Mouse (Mus musculus): ENCODE measurements around the gene Zfp787. TPM values are rescaled to one million over a fixed set of nuclear protein-coding genes. Genes with fewer than 3 reads are reported as not detected.

Zfp787 gene
- 22.6 TPM for polyA plus RNA-seq (2017; shearing (Covaris generic))

DNA sequence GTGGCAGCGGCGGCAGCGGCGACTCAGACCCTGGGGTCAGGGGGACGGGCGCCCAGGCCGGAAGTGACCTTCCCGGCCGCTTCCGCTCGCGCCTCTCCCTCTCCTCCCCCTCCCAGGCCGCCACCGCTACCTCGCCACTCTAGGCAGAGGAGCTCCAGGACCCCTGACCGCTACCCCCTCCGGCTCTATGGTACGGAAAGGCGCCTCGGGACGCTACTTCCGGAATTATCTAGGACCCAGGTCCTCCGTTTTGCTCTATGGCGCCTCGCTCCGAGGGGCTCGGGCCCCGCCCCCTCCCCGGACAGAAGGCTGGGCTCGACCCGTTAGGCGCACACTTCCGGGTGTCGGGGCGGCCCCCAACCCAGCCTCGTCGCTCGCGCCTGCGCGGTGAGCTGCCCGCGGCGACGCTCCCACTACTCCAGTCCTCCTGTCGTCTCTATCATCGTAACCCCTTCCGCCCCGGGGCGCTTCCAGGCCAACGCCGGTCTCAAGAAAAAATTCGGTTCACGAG lies at the start of gene Zfp787:
Gene Zfp787 (minus strand): TSS at position 97 of the 511 bp plus-strand sequence.

DNA sequence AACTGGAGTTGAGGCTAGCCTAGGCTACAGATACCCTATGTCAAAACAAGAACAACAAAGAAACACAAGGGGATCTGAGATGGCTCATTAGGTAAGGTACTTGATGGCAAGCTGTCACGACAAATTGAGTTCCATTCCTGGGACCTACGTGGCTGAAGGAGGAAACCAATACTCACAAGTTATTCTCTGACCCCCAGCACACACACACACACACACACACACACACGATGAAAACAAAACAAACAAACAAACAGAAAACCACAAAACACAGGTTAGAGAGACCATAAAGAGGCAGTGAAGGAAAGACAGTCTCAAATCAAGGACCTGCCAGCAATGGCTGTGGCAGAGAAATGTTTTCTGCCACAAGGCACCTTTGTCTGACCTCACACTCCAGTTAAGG lies 41.0 kb upstream of the Zfp787 start, which contains the start of gene Galp:
Gene Galp (plus strand): TSS at position 301 of the 400 bp plus-strand sequence.

DNA sequence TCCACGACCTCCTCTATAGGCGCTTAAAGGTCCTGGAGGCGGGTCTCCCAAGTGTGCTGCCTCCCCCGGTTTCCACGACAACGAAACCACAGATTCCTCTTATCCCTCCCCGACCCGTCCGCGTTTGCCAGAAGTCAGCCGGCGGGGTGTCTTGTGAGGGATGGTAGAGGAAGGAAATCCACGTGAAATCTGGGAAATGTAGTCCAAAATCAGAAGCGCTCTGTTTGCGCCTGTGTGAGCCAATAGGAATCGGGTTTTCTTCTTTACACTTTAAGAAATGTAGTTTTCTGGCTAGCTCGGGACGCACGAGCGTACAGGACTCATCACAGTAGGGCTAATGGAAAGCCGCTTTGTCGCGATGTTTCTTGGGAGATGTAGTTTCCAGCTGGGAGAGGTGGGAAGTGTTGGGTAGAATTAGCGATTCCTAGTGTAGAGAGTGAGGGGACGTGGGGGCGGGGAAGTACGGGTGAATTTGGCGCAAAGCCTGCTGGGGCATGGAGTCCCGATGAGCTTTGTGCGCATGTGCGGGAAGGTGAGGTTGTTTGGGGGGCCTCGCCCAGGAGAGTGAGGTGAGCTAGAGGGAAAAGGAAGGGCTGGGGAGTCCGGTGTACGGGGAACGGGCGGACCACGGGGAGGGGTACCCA lies 16.3 kb upstream of the Zfp787 start, which contains the start of gene Zfp444:
Gene Zfp444 (plus strand): TSS at position 221 of the 644 bp plus-strand sequence.

Other genes with a start within 250 kb of the Zfp787 start
- not detected for gene Vmn1r65, start 145.0 kb downstream of the Zfp787 start, polyA plus RNA-seq (2017; shearing (Covaris generic))
- gene Nlrp4c, start 110.8 kb downstream of the Zfp787 start, polyA plus RNA-seq (2017; shearing (Covaris generic)) = not detected
- 9.0 TPM for gene Zfp444, start 16.2 kb upstream of the Zfp787 start, polyA plus RNA-seq (2017; shearing (Covaris generic))
- not detected for gene Galp, start 41.1 kb upstream of the Zfp787 start, polyA plus RNA-seq (2017; shearing (Covaris generic))
- gene Zscan5b, start 66.3 kb upstream of the Zfp787 start, polyA plus RNA-seq (2017; shearing (Covaris generic)) = not detected
- gene Epp13, start 96.7 kb upstream of the Zfp787 start, polyA plus RNA-seq (2017; shearing (Covaris generic)) = not detected
- 7.2 TPM for gene Zfp667, start 130.6 kb upstream of the Zfp787 start, polyA plus RNA-seq (2017; shearing (Covaris generic))
- gene Zfp583, start 175.3 kb upstream of the Zfp787 start, polyA plus RNA-seq (2017; shearing (Covaris generic)) = 1.9 TPM
- gene Gm3854, start 187.8 kb upstream of the Zfp787 start, polyA plus RNA-seq (2017; shearing (Covaris generic)) = 1.0 TPM
- 5.1 TPM for gene Zfp78, start 207.3 kb upstream of the Zfp787 start, polyA plus RNA-seq (2017; shearing (Covaris generic))
- 17.6 TPM for gene Zfp28, start 227.3 kb upstream of the Zfp787 start, polyA plus RNA-seq (2017; shearing (Covaris generic))
- not detected for gene Smim17, start 242.7 kb upstream of the Zfp787 start, polyA plus RNA-seq (2017; shearing (Covaris generic))